Mouse (Mus musculus): ENCODE measurements around the gene Dnajb5. TPM values are rescaled to one million over a fixed set of nuclear protein-coding genes. Genes with fewer than 3 reads are reported as not detected.

Gene Dnajb5
- polyA plus RNA-seq (2014; fragmentation: Nextera tagmentation; extraction: Ambion mirVana), result 21.3 and 21.5 TPM in 2 replicates

GRCm38 (mm10) chr4:42949676-42950051 is at the start of gene Dnajb5:
Gene Dnajb5 (plus strand): TSS chr4:42949814.
- DNase-seq (ENCODE audit: low spot score), result peak; percentile 96
- peak; percentile 95 for ATAC-seq (ENCODE audit: insufficient read depth, low FRiP score, low TSS enrichment)
- Histone ChIP-seq H3K36me3 (ENCODE audit: control insufficient read depth, insufficient read depth, low read length) (peaks cover 2% of the 10 kb centered on the region), H3K9me3 (ENCODE audit: control insufficient read depth, low read length) (no peaks in the 10 kb centered on the region), H3K4me3 (ENCODE audit: low read depth, low read length) (peak within 1 kb of the TSS; percentile 72), H3K27ac (ENCODE audit: low read depth, low read length) (peak within 1 kb of the TSS; percentile 93), H3K9ac (ENCODE audit: low read length) (peak within 1 kb of the TSS; percentile 88), H3K4me1 (ENCODE audit: control insufficient read depth, insufficient read depth, low read length) (peaks cover 32% of the 10 kb centered on the region), H3K4me2 (ENCODE audit: low read depth) (peak within 1 kb of the TSS; percentile 82), H3K27me3 (ENCODE audit: control insufficient read depth, insufficient read depth, low read length) (0 out of 2 replicates have a peak, but pooled peaks cover 2% of the 10 kb centered on the region)
- 0% methylated on average over 39 of the region's 39 CpGs for WGBS

- Histone ChIP-seq H3K9me3 (ENCODE audit: control insufficient read depth, low read length) (no peaks in the 10 kb centered on the region), H3K27me3 (ENCODE audit: control insufficient read depth, insufficient read depth, low read length) (no peaks in the 10 kb centered on the region), H3K36me3 (ENCODE audit: control insufficient read depth, insufficient read depth, low read length) (no peaks in the 10 kb centered on the region), H3K27ac (ENCODE audit: low read depth, low read length) (no peak overlapping the region), H3K4me1 (ENCODE audit: control insufficient read depth, insufficient read depth, low read length) (no peaks in the 10 kb centered on the region), H3K9ac (ENCODE audit: low read length) (no peak overlapping the region), H3K4me3 (ENCODE audit: low read depth, low read length) (no peak overlapping the region), H3K4me2 (ENCODE audit: low read depth) (no peak overlapping the region)
- 65% methylated on average over 5 of the region's 5 CpGs for WGBS
- DNase-seq (ENCODE audit: low spot score), result no peak
- ATAC-seq (ENCODE audit: insufficient read depth, low FRiP score, low TSS enrichment), result no peak
Observed at GRCm38 (mm10) chr4:42900878-42901277, 48.7 kb upstream of the Dnajb5 start.

GRCm38 (mm10) chr4:42902174-42902573 is 47.4 kb upstream of the Dnajb5 start:
- H3K9me3 ChIP-seq (ENCODE audit: control insufficient read depth, low read length), result no peaks in the 10 kb centered on the region
- no peak overlapping the region for H3K9ac ChIP-seq (ENCODE audit: low read length)
- H3K27ac ChIP-seq (ENCODE audit: low read depth, low read length), result no peak overlapping the region
- no peak for ATAC-seq (ENCODE audit: insufficient read depth, low FRiP score, low TSS enrichment)
- WGBS, result 62% methylated on average over 9 of the region's 9 CpGs
- H3K36me3 ChIP-seq (ENCODE audit: control insufficient read depth, insufficient read depth, low read length), result no peaks in the 10 kb centered on the region
- H3K27me3 ChIP-seq (ENCODE audit: control insufficient read depth, insufficient read depth, low read length), result no peaks in the 10 kb centered on the region
- H3K4me3 ChIP-seq (ENCODE audit: low read depth, low read length), result no peak overlapping the region
- no peaks in the 10 kb centered on the region for H3K4me1 ChIP-seq (ENCODE audit: control insufficient read depth, insufficient read depth, low read length)
- DNase-seq (ENCODE audit: low spot score), result no peak
- no peak overlapping the region for H3K4me2 ChIP-seq (ENCODE audit: low read depth)

GRCm38 (mm10) chr4:42902730-42903129 is 46.9 kb upstream of the Dnajb5 start:
- no peaks in the 10 kb centered on the region for H3K36me3 ChIP-seq (ENCODE audit: control insufficient read depth, insufficient read depth, low read length)
- H3K4me3 ChIP-seq (ENCODE audit: low read depth, low read length), result no peak overlapping the region
- H3K27me3 ChIP-seq (ENCODE audit: control insufficient read depth, insufficient read depth, low read length), result no peaks in the 10 kb centered on the region
- H3K9ac ChIP-seq (ENCODE audit: low read length), result no peak overlapping the region
- H3K9me3 ChIP-seq (ENCODE audit: control insufficient read depth, low read length), result no peaks in the 10 kb centered on the region
- no peaks in the 10 kb centered on the region for H3K4me1 ChIP-seq (ENCODE audit: control insufficient read depth, insufficient read depth, low read length)
- whole genome bisulfite sequencing, result 90% methylated on average over 5 of the region's 5 CpGs
- H3K4me2 ChIP-seq (ENCODE audit: low read depth), result no peak overlapping the region
- ATAC-seq (ENCODE audit: insufficient read depth, low FRiP score, low TSS enrichment), result no peak
- no peak for DNase-seq (ENCODE audit: low spot score)
- H3K27ac ChIP-seq (ENCODE audit: low read depth, low read length), result no peak overlapping the region

- ATAC-seq (ENCODE audit: insufficient read depth, low FRiP score, low TSS enrichment) (no peak), DNase-seq (ENCODE audit: low spot score) (no peak)
- H3K4me2 ChIP-seq (ENCODE audit: low read depth), result no peak overlapping the region
- H3K36me3 ChIP-seq (ENCODE audit: control insufficient read depth, insufficient read depth, low read length), result no peaks in the 10 kb centered on the region
- H3K27me3 ChIP-seq (ENCODE audit: control insufficient read depth, insufficient read depth, low read length), result no peaks in the 10 kb centered on the region
- no peaks in the 10 kb centered on the region for H3K9me3 ChIP-seq (ENCODE audit: control insufficient read depth, low read length)
- no peaks in the 10 kb centered on the region for H3K4me1 ChIP-seq (ENCODE audit: control insufficient read depth, insufficient read depth, low read length)
- no peak overlapping the region for H3K9ac ChIP-seq (ENCODE audit: low read length)
- 91% methylated on average over 1 of the region's 1 CpGs for WGBS
- no peak overlapping the region for H3K27ac ChIP-seq (ENCODE audit: low read depth, low read length)
- H3K4me3 ChIP-seq (ENCODE audit: low read depth, low read length), result no peak overlapping the region
Observed at GRCm38 (mm10) chr4:42903942-42904341, 45.7 kb upstream of the Dnajb5 start.

- Histone ChIP-seq H3K4me2 (ENCODE audit: low read depth) (no peak overlapping the region), H3K9me3 (ENCODE audit: control insufficient read depth, low read length) (no peaks in the 10 kb centered on the region), H3K27ac (ENCODE audit: low read depth, low read length) (no peak overlapping the region), H3K9ac (ENCODE audit: low read length) (no peak overlapping the region), H3K27me3 (ENCODE audit: control insufficient read depth, insufficient read depth, low read length) (no peaks in the 10 kb centered on the region), H3K36me3 (ENCODE audit: control insufficient read depth, insufficient read depth, low read length) (no peaks in the 10 kb centered on the region), H3K4me3 (ENCODE audit: low read depth, low read length) (no peak overlapping the region), H3K4me1 (ENCODE audit: control insufficient read depth, insufficient read depth, low read length) (no peaks in the 10 kb centered on the region)
- ATAC-seq (ENCODE audit: insufficient read depth, low FRiP score, low TSS enrichment), result no peak
- 95% methylated on average over 3 of the region's 3 CpGs for WGBS
- no peak for DNase-seq (ENCODE audit: low spot score)
Observed at GRCm38 (mm10) chr4:42904523-42904922, 45.1 kb upstream of the Dnajb5 start.

- H3K27ac ChIP-seq (ENCODE audit: low read depth, low read length), result no peak overlapping the region
- ATAC-seq (ENCODE audit: insufficient read depth, low FRiP score, low TSS enrichment) (no peak), DNase-seq (ENCODE audit: low spot score) (no peak)
- H3K4me3 ChIP-seq (ENCODE audit: low read depth, low read length), result no peak overlapping the region
- H3K27me3 ChIP-seq (ENCODE audit: control insufficient read depth, insufficient read depth, low read length), result no peaks in the 10 kb centered on the region
- H3K36me3 ChIP-seq (ENCODE audit: control insufficient read depth, insufficient read depth, low read length), result no peaks in the 10 kb centered on the region
- WGBS, result 82% methylated on average over 6 of the region's 6 CpGs
- H3K9ac ChIP-seq (ENCODE audit: low read length), result no peak overlapping the region
- H3K4me1 ChIP-seq (ENCODE audit: control insufficient read depth, insufficient read depth, low read length), result no peaks in the 10 kb centered on the region
- no peaks in the 10 kb centered on the region for H3K9me3 ChIP-seq (ENCODE audit: control insufficient read depth, low read length)
- H3K4me2 ChIP-seq (ENCODE audit: low read depth), result no peak overlapping the region
Observed at GRCm38 (mm10) chr4:42904966-42905365, 44.6 kb upstream of the Dnajb5 start.

- Histone ChIP-seq H3K27me3 (ENCODE audit: control insufficient read depth, insufficient read depth, low read length) (peaks cover 24% of the 10 kb centered on the region), H3K4me1 (ENCODE audit: control insufficient read depth, insufficient read depth, low read length) (0 out of 2 replicates have a peak, but pooled peaks cover 4% of the 10 kb centered on the region), H3K4me3 (ENCODE audit: low read depth, low read length) (no peak overlapping the region), H3K9ac (ENCODE audit: low read length) (no peak overlapping the region), H3K9me3 (ENCODE audit: control insufficient read depth, low read length) (no peaks in the 10 kb centered on the region), H3K27ac (ENCODE audit: low read depth, low read length) (no peak overlapping the region), H3K4me2 (ENCODE audit: low read depth) (no peak overlapping the region), H3K36me3 (ENCODE audit: control insufficient read depth, insufficient read depth, low read length) (no peaks in the 10 kb centered on the region)
- WGBS, result 47% methylated on average over 10 of the region's 10 CpGs
- DNase-seq (ENCODE audit: low spot score), result no peak
- no peak for ATAC-seq (ENCODE audit: insufficient read depth, low FRiP score, low TSS enrichment)
Observed at GRCm38 (mm10) chr4:42913391-42913790, 36.2 kb upstream of the Dnajb5 start.

GRCm38 (mm10) chr4:42915311-42915710 is 34.3 kb upstream of the Dnajb5 start:
- ATAC-seq (ENCODE audit: insufficient read depth, low FRiP score, low TSS enrichment) (no peak), DNase-seq (ENCODE audit: low spot score) (no peak)
- Histone ChIP-seq H3K9me3 (ENCODE audit: control insufficient read depth, low read length) (no peaks in the 10 kb centered on the region), H3K27ac (ENCODE audit: low read depth, low read length) (no peak overlapping the region), H3K36me3 (ENCODE audit: control insufficient read depth, insufficient read depth, low read length) (no peaks in the 10 kb centered on the region), H3K4me1 (ENCODE audit: control insufficient read depth, insufficient read depth, low read length) (0 out of 2 replicates have a peak, but pooled peaks cover 4% of the 10 kb centered on the region), H3K4me3 (ENCODE audit: low read depth, low read length) (no peak overlapping the region), H3K4me2 (ENCODE audit: low read depth) (no peak overlapping the region), H3K27me3 (ENCODE audit: control insufficient read depth, insufficient read depth, low read length) (peaks cover 29% of the 10 kb centered on the region), H3K9ac (ENCODE audit: low read length) (no peak overlapping the region)
- 85% methylated on average over 12 of the region's 12 CpGs for WGBS

All from neural tube, embryonic 11.5 days (tissue).